Mouse (Mus musculus): ENCODE results near the gene Dnajc25. TPM values are rescaled to one million over a fixed set of nuclear protein-coding genes. Genes with fewer than 3 reads are reported as not detected.

Dnajc25 gene
- 4.5 and 5.7 TPM in 2 replicates for total RNA-seq (2014; rRNA removed)
- polyA plus RNA-seq (2015; fragmentation: Nextera tagmentation; extraction: Ambion mirVana): 4.6 and 8.5 TPM in 2 replicates

- H3K4me1 ChIP-seq (ENCODE audit: insufficient read depth): no peaks in the 10 kb centered on the region
- no peak within 1 kb of the TSS for H3K27ac ChIP-seq (ENCODE audit: low read depth, low read length)
- no peak within 1 kb of the TSS for H3K4me3 ChIP-seq (ENCODE audit: low read depth, low read length)
- ATAC-seq: no peak
- H3K36me3 ChIP-seq (ENCODE audit: insufficient read depth): no peaks in the 10 kb centered on the region
- 91% methylated on average over 4 of the region's 4 CpGs for WGBS
- no peak within 1 kb of the TSS for H3K9ac ChIP-seq
- H3K4me2 ChIP-seq (ENCODE audit: low read depth): no peak within 1 kb of the TSS
- no peaks in the 10 kb centered on the region for H3K27me3 ChIP-seq (ENCODE audit: insufficient read depth, low read length)
- H3K9me3 ChIP-seq (ENCODE audit: low read length): no peaks in the 10 kb centered on the region
- DNase-seq: no peak
- TF ChIP-seq CTCF (IDR thresholded peaks at IDR 0.05; ENCODE audit: low read depth): no peak
Observed at GRCm38 (mm10) chr4:58994762-58995161, at the start of gene Dnajc25. Gene Dnajc25, plus strand, starts transcription at chr4:58995062.

- TF ChIP-seq CTCF (IDR thresholded peaks at IDR 0.05; ENCODE audit: low read depth): no peak
- Histone ChIP-seq H3K27me3 (ENCODE audit: insufficient read depth, low read length) (no peaks in the 10 kb centered on the region), H3K4me2 (ENCODE audit: low read depth) (no peak overlapping the region), H3K9ac (no peak overlapping the region), H3K9me3 (ENCODE audit: low read length) (no peaks in the 10 kb centered on the region), H3K4me1 (ENCODE audit: insufficient read depth) (no peaks in the 10 kb centered on the region), H3K4me3 (ENCODE audit: low read depth, low read length) (no peak overlapping the region), H3K27ac (ENCODE audit: low read depth, low read length) (no peak overlapping the region), H3K36me3 (ENCODE audit: insufficient read depth) (peaks cover 3% of the 10 kb centered on the region; the same call in 1 of the 2 replicates)
- WGBS: 88% methylated on average over 4 of the region's 4 CpGs
- DNase-seq (no peak), ATAC-seq (no peak)
Observed at GRCm38 (mm10) chr4:58948391-58948790, 46.5 kb upstream of the Dnajc25 start.

GRCm38 (mm10) chr4:58952630-58953029 lies 42.2 kb upstream of the Dnajc25 start:
- peaks cover 16% of the 10 kb centered on the region for H3K36me3 ChIP-seq (ENCODE audit: insufficient read depth)
- no peaks in the 10 kb centered on the region for H3K9me3 ChIP-seq (ENCODE audit: low read length)
- H3K4me2 ChIP-seq (ENCODE audit: low read depth): no peak overlapping the region
- no peak for ATAC-seq
- WGBS: 92% methylated on average over 11 of the region's 11 CpGs
- DNase-seq: no peak
- no peaks in the 10 kb centered on the region for H3K4me1 ChIP-seq (ENCODE audit: insufficient read depth)
- TF ChIP-seq CTCF (IDR thresholded peaks at IDR 0.05; ENCODE audit: low read depth): no peak
- H3K27me3 ChIP-seq (ENCODE audit: insufficient read depth, low read length): no peaks in the 10 kb centered on the region
- H3K27ac ChIP-seq (ENCODE audit: low read depth, low read length): no peak overlapping the region
- H3K4me3 ChIP-seq (ENCODE audit: low read depth, low read length): no peak overlapping the region
- H3K9ac ChIP-seq: no peak overlapping the region

- no peak overlapping the region for H3K4me3 ChIP-seq (ENCODE audit: low read depth, low read length)
- no peaks in the 10 kb centered on the region for H3K9me3 ChIP-seq (ENCODE audit: low read length)
- H3K36me3 ChIP-seq (ENCODE audit: insufficient read depth): peaks cover 10% of the 10 kb centered on the region
- no peaks in the 10 kb centered on the region for H3K27me3 ChIP-seq (ENCODE audit: insufficient read depth, low read length)
- no peak overlapping the region for H3K27ac ChIP-seq (ENCODE audit: low read depth, low read length)
- no peaks in the 10 kb centered on the region for H3K4me1 ChIP-seq (ENCODE audit: insufficient read depth)
- DNase-seq (no peak), ATAC-seq (no peak)
- H3K4me2 ChIP-seq (ENCODE audit: low read depth): no peak overlapping the region
- H3K9ac ChIP-seq: no peak overlapping the region
- TF ChIP-seq CTCF (IDR thresholded peaks at IDR 0.05; ENCODE audit: low read depth): no peak
- 94% methylated on average over 15 of the region's 15 CpGs for whole genome bisulfite sequencing
Observed at GRCm38 (mm10) chr4:58961719-58962118, 33.1 kb upstream of the Dnajc25 start.

GRCm38 (mm10) chr4:58963271-58963670 lies 31.6 kb upstream of the Dnajc25 start:
- no peak for TF ChIP-seq CTCF (IDR thresholded peaks at IDR 0.05; ENCODE audit: low read depth)

GRCm38 (mm10) chr4:58965136-58965535 lies 29.7 kb upstream of the Dnajc25 start:
- 72% methylated on average over 1 of the region's 1 CpGs for WGBS
- Histone ChIP-seq H3K4me3 (ENCODE audit: low read depth, low read length) (no peak overlapping the region), H3K27ac (ENCODE audit: low read depth, low read length) (no peak overlapping the region), H3K27me3 (ENCODE audit: insufficient read depth, low read length) (no peaks in the 10 kb centered on the region), H3K36me3 (ENCODE audit: insufficient read depth) (no peaks in the 10 kb centered on the region), H3K4me1 (ENCODE audit: insufficient read depth) (no peaks in the 10 kb centered on the region), H3K4me2 (ENCODE audit: low read depth) (no peak overlapping the region), H3K9me3 (ENCODE audit: low read length) (no peaks in the 10 kb centered on the region), H3K9ac (no peak overlapping the region)
- TF ChIP-seq CTCF (IDR thresholded peaks at IDR 0.05; ENCODE audit: low read depth): no peak
- DNase-seq (no peak), ATAC-seq (no peak)

More at GRCm38 (mm10) chr4:58963271-58963670, 31.6 kb upstream of the Dnajc25 start:
- Histone ChIP-seq H3K4me2 (ENCODE audit: low read depth) (no peak overlapping the region), H3K9ac (no peak overlapping the region), H3K9me3 (ENCODE audit: low read length) (no peaks in the 10 kb centered on the region), H3K36me3 (ENCODE audit: insufficient read depth) (no peaks in the 10 kb centered on the region), H3K27ac (ENCODE audit: low read depth, low read length) (no peak overlapping the region), H3K4me1 (ENCODE audit: insufficient read depth) (no peaks in the 10 kb centered on the region), H3K4me3 (ENCODE audit: low read depth, low read length) (no peak overlapping the region), H3K27me3 (ENCODE audit: insufficient read depth, low read length) (no peaks in the 10 kb centered on the region)
- 95% methylated on average over 4 of the region's 4 CpGs for WGBS
- DNase-seq: no peak
- no peak for ATAC-seq

- H3K4me1 ChIP-seq (ENCODE audit: insufficient read depth): no peaks in the 10 kb centered on the region
- no peak overlapping the region for H3K9ac ChIP-seq
- no peak for TF ChIP-seq CTCF (IDR thresholded peaks at IDR 0.05; ENCODE audit: low read depth)
- H3K27me3 ChIP-seq (ENCODE audit: insufficient read depth, low read length): no peaks in the 10 kb centered on the region
- ATAC-seq (no peak), DNase-seq (no peak)
- H3K36me3 ChIP-seq (ENCODE audit: insufficient read depth): no peaks in the 10 kb centered on the region
- WGBS: 81% methylated on average over 4 of the region's 4 CpGs
- no peak overlapping the region for H3K4me2 ChIP-seq (ENCODE audit: low read depth)
- H3K4me3 ChIP-seq (ENCODE audit: low read depth, low read length): no peak overlapping the region
- no peaks in the 10 kb centered on the region for H3K9me3 ChIP-seq (ENCODE audit: low read length)
- no peak overlapping the region for H3K27ac ChIP-seq (ENCODE audit: low read depth, low read length)
Observed at GRCm38 (mm10) chr4:58970678-58971077, 24.2 kb upstream of the Dnajc25 start.
